Mouse (Mus musculus): ENCODE data around the gene Nccrp1. TPM values are rescaled to one million over a fixed set of nuclear protein-coding genes. Genes with fewer than 3 reads are reported as not detected.
"Not testable (repeated sequence)": the region's sequence is repeated elsewhere in the genome, so short reads cannot be mapped to it uniquely, and the experiment has no call there.

Nccrp1 gene
- polyA plus RNA-seq, 1 experiment = not detected

- Histone ChIP-seq H3K36me3 (ENCODE audit: control insufficient read depth, insufficient read depth) (no peaks in the 10 kb centered on the region), H3K4me3 (ENCODE audit: insufficient read depth, poor library complexity, severe bottlenecking) (no peak overlapping the region), H3K79me3 (ENCODE audit: low read depth) (no peaks in the 10 kb centered on the region), H3ac (ENCODE audit: control insufficient read depth, insufficient read length, low read depth) (no peak overlapping the region), H3K27me3 (ENCODE audit: control insufficient read depth, insufficient read depth, insufficient read length) (peaks cover 37% of the 10 kb centered on the region), H3K79me2 (ENCODE audit: control insufficient read depth, insufficient read depth) (no peaks in the 10 kb centered on the region)
- TF ChIP-seq CTCF (IDR thresholded peaks at IDR 0.05; ENCODE audit: control insufficient read depth, insufficient read depth, insufficient read length) (no peak), CEBPB (IDR thresholded peaks at IDR 0.05; ENCODE audit: low read depth) (no peak), USF1 (IDR thresholded peaks at IDR 0.05; ENCODE audit: low read depth) (no peak), FOSL1 (IDR thresholded peaks at IDR 0.05; ENCODE audit: insufficient read depth, low read length, poor library complexity, severe bottlenecking) (no peak), MYOD1 (IDR thresholded peaks at IDR 0.05; ENCODE audit: control insufficient read depth, insufficient read length, low read depth) (no peak), MAX (IDR thresholded peaks at IDR 0.05) (no peak), MYOG (IDR thresholded peaks at IDR 0.05; ENCODE audit: control insufficient read depth, extremely low read depth, insufficient read length) (no peak)
Observed at GRCm38 (mm10) chr7:28546649-28547048, 405 bp downstream of the Nccrp1 start.

- H3K36me3 ChIP-seq (ENCODE audit: control insufficient read depth, insufficient read depth) = no peaks in the 10 kb centered on the region
- H3K4me3 ChIP-seq (ENCODE audit: insufficient read depth, poor library complexity, severe bottlenecking) = no peak overlapping the region
- no peak for TF ChIP-seq MYOD1 (IDR thresholded peaks at IDR 0.05; ENCODE audit: control insufficient read depth, insufficient read length, low read depth)
- TF ChIP-seq FOSL1 (IDR thresholded peaks at IDR 0.05; ENCODE audit: insufficient read depth, low read length, poor library complexity, severe bottlenecking) = no peak
- no peak for TF ChIP-seq USF1 (IDR thresholded peaks at IDR 0.05; ENCODE audit: low read depth)
- no peak for TF ChIP-seq CEBPB (IDR thresholded peaks at IDR 0.05; ENCODE audit: low read depth)
- TF ChIP-seq MYOG (IDR thresholded peaks at IDR 0.05; ENCODE audit: control insufficient read depth, extremely low read depth, insufficient read length) = no peak
- TF ChIP-seq MAX (IDR thresholded peaks at IDR 0.05) = no peak
- no peak for TF ChIP-seq CTCF (IDR thresholded peaks at IDR 0.05; ENCODE audit: control insufficient read depth, insufficient read depth, insufficient read length)
- no peaks in the 10 kb centered on the region for H3K79me2 ChIP-seq (ENCODE audit: control insufficient read depth, insufficient read depth)
- H3K27me3 ChIP-seq (ENCODE audit: control insufficient read depth, insufficient read depth, insufficient read length) = peaks cover 37% of the 10 kb centered on the region
- no peak overlapping the region for H3ac ChIP-seq (ENCODE audit: control insufficient read depth, insufficient read length, low read depth)
- H3K79me3 ChIP-seq (ENCODE audit: low read depth) = no peaks in the 10 kb centered on the region
Observed at GRCm38 (mm10) chr7:28545891-28546210, 1.2 kb downstream of the Nccrp1 start.

GRCm38 (mm10) chr7:28545048-28545890 lies 1.8 kb downstream of the Nccrp1 start:
- H3K79me3 ChIP-seq (ENCODE audit: low read depth) = no peaks in the 10 kb centered on the region
- H3K27me3 ChIP-seq (ENCODE audit: control insufficient read depth, insufficient read depth, insufficient read length) = peaks cover 37% of the 10 kb centered on the region
- no peak overlapping the region for H3ac ChIP-seq (ENCODE audit: control insufficient read depth, insufficient read length, low read depth)
- no peaks in the 10 kb centered on the region for H3K79me2 ChIP-seq (ENCODE audit: control insufficient read depth, insufficient read depth)
- TF ChIP-seq MAX (IDR thresholded peaks at IDR 0.05) = no peak
- TF ChIP-seq FOSL1 (IDR thresholded peaks at IDR 0.05; ENCODE audit: insufficient read depth, low read length, poor library complexity, severe bottlenecking) = no peak
- TF ChIP-seq USF1 (IDR thresholded peaks at IDR 0.05; ENCODE audit: low read depth) = no peak
- TF ChIP-seq MYOG (IDR thresholded peaks at IDR 0.05; ENCODE audit: control insufficient read depth, extremely low read depth, insufficient read length) = no peak
- no peak for TF ChIP-seq MYOD1 (IDR thresholded peaks at IDR 0.05; ENCODE audit: control insufficient read depth, insufficient read length, low read depth)
- TF ChIP-seq CEBPB (IDR thresholded peaks at IDR 0.05; ENCODE audit: low read depth) = no peak
- no peak for TF ChIP-seq CTCF (IDR thresholded peaks at IDR 0.05; ENCODE audit: control insufficient read depth, insufficient read depth, insufficient read length)
- H3K36me3 ChIP-seq (ENCODE audit: control insufficient read depth, insufficient read depth) = no peaks in the 10 kb centered on the region
- H3K4me3 ChIP-seq (ENCODE audit: insufficient read depth, poor library complexity, severe bottlenecking) = no peak overlapping the region

GRCm38 (mm10) chr7:28544051-28544601 lies 2.9 kb downstream of the Nccrp1 start:
- Histone ChIP-seq H3K79me2 (ENCODE audit: control insufficient read depth, insufficient read depth) (no peaks in the 10 kb centered on the region), H3ac (ENCODE audit: control insufficient read depth, insufficient read length, low read depth) (no peak overlapping the region), H3K36me3 (ENCODE audit: control insufficient read depth, insufficient read depth) (no peaks in the 10 kb centered on the region), H3K79me3 (ENCODE audit: low read depth) (no peaks in the 10 kb centered on the region), H3K4me3 (ENCODE audit: insufficient read depth, poor library complexity, severe bottlenecking) (no peak overlapping the region), H3K27me3 (ENCODE audit: control insufficient read depth, insufficient read depth, insufficient read length) (peaks cover 37% of the 10 kb centered on the region)
- TF ChIP-seq USF1 (IDR thresholded peaks at IDR 0.05; ENCODE audit: low read depth) = no peak
- TF ChIP-seq CEBPB (IDR thresholded peaks at IDR 0.05; ENCODE audit: low read depth) = no peak
- TF ChIP-seq CTCF (IDR thresholded peaks at IDR 0.05; ENCODE audit: control insufficient read depth, insufficient read depth, insufficient read length) = no peak
- TF ChIP-seq FOSL1 (IDR thresholded peaks at IDR 0.05; ENCODE audit: insufficient read depth, low read length, poor library complexity, severe bottlenecking) = no peak
- no peak for TF ChIP-seq MYOG (IDR thresholded peaks at IDR 0.05; ENCODE audit: control insufficient read depth, extremely low read depth, insufficient read length)
- no peak for TF ChIP-seq MYOD1 (IDR thresholded peaks at IDR 0.05; ENCODE audit: control insufficient read depth, insufficient read length, low read depth)
- no peak for TF ChIP-seq MAX (IDR thresholded peaks at IDR 0.05)

- no peak within 1 kb of the TSS for H3ac ChIP-seq (ENCODE audit: control insufficient read depth, insufficient read length, low read depth)
- H3K27me3 ChIP-seq (ENCODE audit: control insufficient read depth, insufficient read depth, insufficient read length) = peaks cover 19% of the 10 kb centered on the region
- H3K4me3 ChIP-seq (ENCODE audit: insufficient read depth, poor library complexity, severe bottlenecking) = no peak within 1 kb of the TSS
- TF ChIP-seq MAX (IDR thresholded peaks at IDR 0.05) (no peak), MYOD1 (IDR thresholded peaks at IDR 0.05; ENCODE audit: control insufficient read depth, insufficient read length, low read depth) (no peak), FOSL1 (IDR thresholded peaks at IDR 0.05; ENCODE audit: insufficient read depth, low read length, poor library complexity, severe bottlenecking) (no peak), CEBPB (IDR thresholded peaks at IDR 0.05; ENCODE audit: low read depth) (no peak), MYOG (IDR thresholded peaks at IDR 0.05; ENCODE audit: control insufficient read depth, extremely low read depth, insufficient read length) (no peak), USF1 (IDR thresholded peaks at IDR 0.05; ENCODE audit: low read depth) (no peak), CTCF (IDR thresholded peaks at IDR 0.05; ENCODE audit: control insufficient read depth, insufficient read depth, insufficient read length) (no peak)
- no peaks in the 10 kb centered on the region for H3K36me3 ChIP-seq (ENCODE audit: control insufficient read depth, insufficient read depth)
- H3K79me2 ChIP-seq (ENCODE audit: control insufficient read depth, insufficient read depth) = no peaks in the 10 kb centered on the region
- no peaks in the 10 kb centered on the region for H3K79me3 ChIP-seq (ENCODE audit: low read depth)
Observed at GRCm38 (mm10) chr7:28540526-28540925, 6.5 kb downstream of the Nccrp1 start, which contains the start of gene Sycn. Sycn (plus strand) TSS chr7:28540885.

- H3K36me3 ChIP-seq (ENCODE audit: control insufficient read depth, insufficient read depth); H3K79me3 ChIP-seq (ENCODE audit: low read depth); H3ac ChIP-seq (ENCODE audit: control insufficient read depth, insufficient read length, low read depth); H3K27me3 ChIP-seq (ENCODE audit: control insufficient read depth, insufficient read depth, insufficient read length); H3K4me3 ChIP-seq (ENCODE audit: insufficient read depth, poor library complexity, severe bottlenecking); H3K79me2 ChIP-seq (ENCODE audit: control insufficient read depth, insufficient read depth): not testable (repeated sequence)
Observed at GRCm38 (mm10) chr7:28538886-28539285, 8.2 kb downstream of the Nccrp1 start.

Data from C2C12 (cell line).